Mouse (Mus musculus) adrenal gland, postnatal 14 days (tissue): ENCODE measurements around the gene Mpnd. TPM values are rescaled to one million over a fixed set of nuclear protein-coding genes. Genes with fewer than 3 reads are reported as not detected.

Experiments used
- DNase-seq: peaks from one replicate; pipeline ENCODE4 v3.0.0; 2021; ENCODE audit warnings: mixed read lengths
- long read RNA-seq, 2 experiments: library from polyadenylated mRNA; stranded (forward); transcript quantifications; one replicate each; pipeline ENCODE4 v2.0.0; 2021
- total RNA-seq: library from RNA; stranded (reverse); gene quantifications from 2 replicates; pipeline ENCODE4 v1.2.3, GENCODE M21; 2021

Mpnd gene
- 86.1 and 91.1 TPM in 2 replicates for total RNA-seq
- long read RNA-seq, experiment 1, transcript Mpnd-204 (13 exons, 1,701 nt), result major isoform, 116 of 161 reads
- long read RNA-seq, experiment 1, partial matches to known transcripts, result 31 of 161 reads
- long read RNA-seq, experiment 1, other reads (novel, unspliced or antisense), result 14 of 161 reads
- long read RNA-seq, experiment 2, transcript Mpnd-204 (13 exons, 1,701 nt), result major isoform, 69 of 98 reads
- long read RNA-seq, experiment 2, partial matches to known transcripts, result 22 of 98 reads
- long read RNA-seq, experiment 2, other reads (novel, unspliced or antisense), result 7 of 98 reads

GRCm38 (mm10) chr17:56005415-56006061, at the start of gene Mpnd, which contains the start of gene Stap2:
Gene Mpnd (plus strand): TSS chr17:56005711.
Gene Stap2 (minus strand): TSS chr17:56005584.
- peak; percentile 13 for DNase-seq

- DNase-seq, result peak; percentile 84
Measured at GRCm38 (mm10) chr17:55956129-55956528, 49.4 kb upstream of the Mpnd start.

GRCm38 (mm10) chr17:55956591-55956990, 48.9 kb upstream of the Mpnd start:
- DNase-seq, result no peak

DNA sequence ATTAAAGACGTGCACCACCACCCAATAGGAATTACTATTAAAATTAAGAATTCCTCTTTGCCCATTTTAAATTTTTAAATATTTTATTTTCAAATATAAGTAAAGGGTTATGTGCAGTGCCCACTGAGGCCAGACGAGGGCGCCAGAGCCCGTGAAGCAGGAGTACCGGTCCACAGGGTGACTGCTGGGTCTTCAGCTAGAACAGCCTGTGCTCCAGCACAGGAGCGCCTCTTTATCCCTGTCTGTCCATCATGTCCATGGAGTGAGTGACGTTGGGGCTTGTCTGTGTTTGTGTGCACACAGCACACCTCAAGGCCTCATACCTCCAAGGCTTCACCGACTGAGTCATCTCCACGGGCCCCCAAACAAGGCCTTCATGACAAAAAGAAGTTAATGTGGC, 48.3 kb upstream of the Mpnd start:
- DNase-seq, result peak; percentile 87

DNA sequence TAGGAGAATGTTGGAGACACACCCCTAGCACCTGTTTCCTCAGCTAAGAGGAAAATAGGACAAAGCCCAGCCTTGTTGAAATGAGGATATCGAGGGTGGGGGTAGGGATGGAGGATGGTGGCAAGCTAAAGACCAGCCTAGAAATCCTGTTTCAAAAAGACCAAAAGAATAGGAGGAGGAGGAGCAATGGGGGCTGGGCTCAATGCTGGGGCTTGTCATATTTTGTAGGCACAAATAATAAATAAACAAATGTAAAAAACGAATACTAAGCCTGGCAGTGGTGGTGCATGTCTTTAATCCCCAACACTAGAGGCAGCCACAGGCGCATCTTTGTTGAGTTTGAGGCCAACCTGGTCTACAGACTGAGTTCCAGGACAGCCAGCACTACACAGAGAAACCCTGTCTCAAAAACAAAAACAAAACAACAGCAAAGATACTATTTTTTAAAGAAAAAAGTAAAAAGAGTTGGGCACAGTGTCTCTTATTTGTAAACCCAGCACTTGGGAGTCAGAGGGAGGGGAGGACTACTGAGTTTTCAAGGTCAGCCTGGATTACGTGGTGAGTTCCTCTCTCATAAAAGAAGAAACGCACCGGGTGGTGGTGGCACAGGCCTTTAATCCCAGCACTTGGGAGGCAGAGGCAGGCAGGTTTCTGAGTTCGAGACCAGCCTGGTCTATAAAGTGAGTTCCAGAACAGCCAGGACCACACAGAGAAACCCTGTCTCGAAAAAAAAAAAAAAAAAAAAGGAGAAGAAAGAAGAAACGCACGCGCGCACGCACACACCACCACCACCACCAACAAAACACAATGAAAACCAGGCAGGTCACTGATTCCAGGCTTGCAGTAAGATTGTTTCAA, 47.6 kb upstream of the Mpnd start:
- no peak for DNase-seq

GRCm38 (mm10) chr17:55958584-55958886, 47.0 kb upstream of the Mpnd start:
- DNase-seq, result no peak

- peak; percentile 96 for DNase-seq
Measured at GRCm38 (mm10) chr17:55958918-55959728, 46.4 kb upstream of the Mpnd start, which contains the start of gene Yju2. Gene Yju2 (plus strand): TSS chr17:55959099.

GRCm38 (mm10) chr17:55959946-55960740, 45.4 kb upstream of the Mpnd start:
- no peak for DNase-seq

DNA sequence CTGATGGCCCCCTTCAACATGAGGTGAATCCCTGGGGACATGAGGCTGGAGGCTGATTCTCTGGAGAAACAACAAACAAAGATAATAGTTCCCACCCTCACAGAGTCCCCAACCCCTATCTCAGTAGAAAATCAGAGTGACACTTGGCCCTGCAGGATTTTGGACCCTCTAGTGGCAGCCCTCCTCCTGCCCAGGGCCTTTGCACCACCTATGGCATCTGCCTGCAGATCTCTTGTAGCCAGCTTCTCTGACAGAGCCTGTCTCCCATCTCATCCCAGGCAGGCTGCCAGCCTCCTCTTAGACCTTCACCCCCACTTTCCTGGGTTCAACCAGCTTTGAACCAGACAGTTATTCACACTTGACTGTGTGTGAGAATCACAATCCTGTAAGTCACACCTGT, 44.7 kb upstream of the Mpnd start:
- no peak for DNase-seq

GRCm38 (mm10) chr17:55961631-55962030, 43.9 kb upstream of the Mpnd start:
- no peak for DNase-seq

GRCm38 (mm10) chr17:55963171-55963570, 42.3 kb upstream of the Mpnd start:
- DNase-seq, result no peak

- no peak for DNase-seq
Measured at GRCm38 (mm10) chr17:55964496-55964895, 41.0 kb upstream of the Mpnd start.

GRCm38 (mm10) chr17:55964996-55965395, 40.5 kb upstream of the Mpnd start:
- no peak for DNase-seq

- DNase-seq, result no peak
Measured at GRCm38 (mm10) chr17:55967186-55967585, 38.3 kb upstream of the Mpnd start.

- DNase-seq, result no peak
Measured at GRCm38 (mm10) chr17:55968210-55968609, 37.3 kb upstream of the Mpnd start.

DNA sequence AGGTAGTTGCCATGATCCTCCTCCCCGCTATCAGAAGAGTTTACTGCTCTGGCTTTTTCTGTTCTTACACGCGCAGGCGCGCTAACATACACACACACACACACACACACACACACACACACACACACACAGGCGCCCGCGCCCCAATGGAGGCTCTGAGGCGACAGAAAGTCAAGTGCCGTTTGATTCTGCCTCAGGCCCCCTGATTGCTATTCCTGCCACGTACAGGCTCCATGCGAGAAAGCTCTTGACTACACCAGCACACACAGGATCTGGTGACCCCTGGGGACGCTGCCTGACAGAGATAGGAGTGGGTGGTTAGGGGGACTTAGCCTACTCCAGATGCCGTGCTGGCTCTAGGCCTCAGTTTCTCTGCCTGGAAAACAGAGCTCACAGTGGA, 36.0 kb upstream of the Mpnd start:
- no peak for DNase-seq

DNA sequence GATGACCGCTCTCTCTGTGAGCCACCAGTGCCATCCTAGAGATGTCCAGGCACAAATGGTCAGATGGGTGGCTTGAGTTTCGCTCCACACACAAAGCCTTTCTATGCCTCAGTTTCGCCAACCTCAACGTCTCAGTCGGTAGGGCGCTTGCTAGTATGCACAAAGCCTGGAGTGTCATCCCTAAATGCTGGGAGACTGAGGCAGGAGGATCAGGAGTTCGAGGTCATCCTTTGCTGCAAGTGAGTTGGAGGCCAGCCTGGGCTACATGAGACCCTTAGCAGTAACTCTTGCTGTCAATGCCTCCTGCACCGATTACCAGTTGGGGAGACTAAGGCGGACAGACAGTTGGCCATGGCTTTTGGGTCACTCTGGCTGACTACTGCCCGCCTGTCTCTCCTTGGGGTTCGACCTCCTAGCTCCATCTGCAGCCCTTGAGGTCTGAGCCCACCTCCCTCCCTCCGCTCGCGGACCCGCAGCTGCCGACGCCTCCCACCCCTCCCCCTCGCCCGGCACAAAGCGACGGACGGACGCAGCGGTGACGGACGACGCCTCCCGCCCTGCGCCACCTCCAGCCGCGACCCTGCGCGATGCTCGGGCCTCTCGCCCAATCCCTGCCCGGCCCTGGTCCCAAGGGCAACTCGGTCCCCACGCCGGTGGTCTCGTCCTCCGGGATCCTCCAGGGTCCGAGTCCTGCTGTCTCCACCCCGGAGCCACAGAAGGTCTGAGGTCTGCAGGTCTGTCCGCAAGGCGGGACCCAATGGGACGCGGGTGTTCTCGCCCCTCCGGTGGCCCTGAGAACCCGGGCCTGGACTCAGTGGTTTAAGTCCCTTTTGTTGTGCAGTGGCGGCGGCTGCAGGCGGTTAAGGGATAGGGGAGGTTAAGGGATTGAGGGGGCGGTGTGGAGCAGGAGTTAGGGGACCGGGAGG, 35.3 kb upstream of the Mpnd start, which contains the start of gene Shd:
Gene Shd, plus strand, starts transcription at position 502 of the 926 bp plus-strand sequence.
- DNase-seq, result peak; percentile 61

DNA sequence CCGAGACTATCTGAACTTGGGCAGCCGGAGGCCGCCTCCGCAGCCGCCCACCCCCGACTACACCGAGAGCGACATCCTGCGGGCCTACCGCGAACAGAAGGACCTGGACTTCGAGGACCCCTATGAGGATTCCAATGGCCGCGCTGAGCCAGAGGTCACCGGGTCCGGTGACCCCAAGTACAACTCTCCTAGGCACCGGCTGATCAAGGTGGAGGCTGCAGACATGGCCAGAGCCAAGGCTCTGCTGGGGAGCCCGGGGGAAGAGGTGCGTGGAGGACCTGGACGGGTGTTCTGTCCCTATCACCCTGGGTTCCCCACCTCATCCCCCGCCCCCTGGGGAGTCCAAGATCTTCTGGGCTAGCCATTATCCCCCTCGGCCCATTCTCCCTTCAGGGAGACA, 34.1 kb upstream of the Mpnd start:
- no peak for DNase-seq

DNA sequence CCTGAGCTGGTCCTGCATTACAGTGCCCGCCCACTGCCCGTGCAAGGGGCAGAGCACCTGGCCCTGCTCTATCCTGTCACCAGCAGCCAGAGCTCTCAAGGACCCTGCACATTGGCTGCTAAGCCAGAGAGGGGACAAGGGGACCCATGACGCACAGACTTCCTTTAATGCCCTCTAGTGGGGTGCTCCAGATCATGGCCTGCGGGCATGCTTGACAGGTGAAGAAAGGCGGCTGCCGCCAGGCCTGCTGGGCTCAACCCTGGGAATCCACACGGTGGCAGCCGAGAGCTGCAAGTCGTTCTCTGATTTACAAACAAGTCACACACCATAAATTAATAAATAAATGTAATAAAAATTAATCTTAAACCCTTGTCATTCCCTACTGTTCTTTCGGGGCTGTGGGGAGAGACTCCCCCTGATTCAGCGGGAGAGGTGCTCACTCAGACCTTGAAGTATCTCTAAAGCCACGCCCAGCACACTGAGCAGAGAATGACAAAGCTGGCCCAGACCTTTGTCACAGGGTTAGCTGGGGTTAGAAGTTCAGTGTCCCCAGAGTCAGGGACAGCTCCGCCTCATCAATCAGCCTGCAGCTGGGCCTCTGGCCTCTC, 29.2 kb upstream of the Mpnd start:
- peak; percentile 91 for DNase-seq

GRCm38 (mm10) chr17:55977301-55977700, 28.2 kb upstream of the Mpnd start:
- no peak for DNase-seq
